Mouse (Mus musculus) neural tube, postnatal 0 days (tissue): ENCODE measurements around the gene Defa2. TPM values are rescaled to one million over a fixed set of nuclear protein-coding genes. Genes with fewer than 3 reads are reported as not detected.

Experiments used
- polyA plus RNA-seq: library from polyadenylated mRNA; unstranded; fragments of >200 nt; fragmentation: Nextera tagmentation; extraction: Ambion mirVana; gene quantifications from 2 replicates; pipeline ENCODE4 v1.2.1, GENCODE M21; 2015

Gene Defa2
- polyA plus RNA-seq, result not detected in 2 replicates

GRCm38 (mm10) chr8:21378215-21378614 lies at the start of gene Defa2:
Defa2 (plus strand) TSS chr8:21378515.

GRCm38 (mm10) chr8:21391511-21391910 lies 13.2 kb downstream of the Defa2 start, which contains the start of gene Defa33:
Defa33 (plus strand) TSS chr8:21391811.

GRCm38 (mm10) chr8:21427111-21427510 lies 48.8 kb downstream of the Defa2 start, which contains the start of gene Defa36:
Defa36 (plus strand) TSS chr8:21427411.

Other genes starting within 250 kb of the Defa2 start
- gene Defa30, start 243.9 kb upstream of the Defa2 start, polyA plus RNA-seq, result not detected in 2 replicates
- gene Defa22, start 216.2 kb upstream of the Defa2 start, polyA plus RNA-seq, result not detected in 2 replicates
- not detected in 2 replicates for gene Defa31, start 186.9 kb upstream of the Defa2 start, polyA plus RNA-seq
- gene Gm15293, start 177.0 kb upstream of the Defa2 start, polyA plus RNA-seq, result not detected in 2 replicates
- not detected in 2 replicates for gene Gm15292, start 128.8 kb upstream of the Defa2 start, polyA plus RNA-seq
- not detected in 2 replicates for gene Defa27, start 63.0 kb upstream of the Defa2 start, polyA plus RNA-seq
- gene Defa29, start 51.5 kb upstream of the Defa2 start, polyA plus RNA-seq, result not detected in 2 replicates
- not detected in 2 replicates for gene Defa33, start 13.3 kb downstream of the Defa2 start, polyA plus RNA-seq
- gene Defa36, start 48.9 kb downstream of the Defa2 start, polyA plus RNA-seq, result not detected in 2 replicates
- gene Gm7849, start 78.0 kb downstream of the Defa2 start, polyA plus RNA-seq, result not detected in 2 replicates
- gene Defa20, start 130.7 kb downstream of the Defa2 start, polyA plus RNA-seq, result not detected in 2 replicates
- not detected in 2 replicates for gene Defa32, start 150.5 kb downstream of the Defa2 start, polyA plus RNA-seq
- not detected in 2 replicates for gene Defa37, start 186.9 kb downstream of the Defa2 start, polyA plus RNA-seq
- not detected in 2 replicates for gene Defa28, start 204.5 kb downstream of the Defa2 start, polyA plus RNA-seq
- gene Gm7861, start 216.0 kb downstream of the Defa2 start, polyA plus RNA-seq, result not detected in 2 replicates
- not detected in 2 replicates for gene Defa26, start 239.7 kb downstream of the Defa2 start, polyA plus RNA-seq